Mouse (Mus musculus): ENCODE data around the gene Prdx6b.

Prdx6b gene

DNA sequence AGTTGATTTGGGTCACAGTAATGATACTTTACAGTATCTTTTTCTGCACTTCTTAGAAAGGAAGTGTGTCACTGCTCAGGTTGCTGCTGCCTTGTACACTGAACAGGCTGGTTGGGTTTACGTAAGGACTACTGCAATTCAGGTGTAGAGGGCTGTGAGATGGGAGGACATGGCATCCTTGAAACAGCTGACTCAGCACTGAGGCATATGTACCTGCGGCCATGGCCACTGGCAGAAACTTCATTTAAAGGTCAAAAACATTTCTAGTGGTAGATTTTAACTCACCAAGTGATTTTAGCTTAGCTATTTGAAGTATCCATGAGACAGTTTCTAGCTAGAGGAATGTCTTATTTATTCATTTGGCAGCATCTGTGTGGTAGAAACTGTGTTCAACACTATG lies 33.5 kb downstream of the Prdx6b start:
- no peak for DNase-seq (ENCODE audit: low read depth, low spot score)

DNA sequence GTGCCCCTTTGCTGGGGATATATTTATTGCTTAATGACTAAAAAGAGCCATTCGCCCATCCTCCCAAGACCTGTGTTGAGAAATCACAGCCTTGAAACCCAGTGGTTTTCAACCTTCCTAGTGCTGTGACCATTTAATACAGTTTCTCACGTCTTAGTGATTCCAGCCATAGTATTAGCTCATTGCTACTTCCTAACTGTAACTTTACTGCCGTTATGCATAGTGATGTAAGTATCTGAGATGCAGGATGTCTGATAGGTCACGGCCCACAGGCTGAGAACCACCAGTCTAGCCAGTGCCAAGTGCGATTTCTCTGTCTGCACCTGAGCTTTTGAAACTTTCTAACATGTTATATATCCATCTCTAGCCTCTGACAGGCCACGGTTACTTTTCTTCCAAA lies 35.0 kb downstream of the Prdx6b start:
- no peak for DNase-seq (ENCODE audit: low read depth, low spot score)

DNA sequence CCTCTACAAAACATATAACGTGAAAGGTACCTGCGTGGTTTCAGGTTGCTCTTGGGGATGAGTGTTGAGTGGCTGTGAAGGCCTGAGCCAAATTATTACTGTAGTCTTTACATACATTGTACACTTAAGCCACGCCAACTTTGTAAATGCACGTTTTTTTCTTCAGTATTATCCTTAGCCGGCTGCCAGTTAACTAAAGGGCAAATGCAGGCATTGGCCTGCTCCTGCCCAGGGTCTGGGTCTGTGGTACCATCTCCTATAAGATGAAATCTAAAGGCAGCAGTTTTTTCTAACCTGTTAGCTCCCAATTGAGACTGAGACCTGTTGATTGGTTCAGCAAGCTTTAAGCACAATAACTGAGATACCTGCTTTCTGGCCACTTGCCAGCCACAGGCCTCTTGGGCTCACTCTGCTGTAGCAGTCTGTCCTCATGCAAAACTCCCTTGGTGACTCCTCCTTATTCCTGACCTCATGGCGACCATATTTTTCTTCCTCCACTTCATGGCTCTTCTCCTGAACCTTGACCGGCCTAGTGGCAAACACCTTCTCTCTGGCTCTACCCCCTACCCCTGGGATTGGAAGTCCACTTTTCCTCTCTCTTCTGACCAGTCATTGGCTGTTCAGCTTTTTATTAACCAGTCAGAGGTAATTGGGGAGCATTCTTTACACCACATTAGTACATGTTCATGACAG lies 36.8 kb downstream of the Prdx6b start:
- DNase-seq (ENCODE audit: low read depth, low spot score): no peak

GRCm38 (mm10) chr2:80340537-80340936 lies 48.3 kb downstream of the Prdx6b start:
- DNase-seq (ENCODE audit: low read depth, low spot score): no peak

All from ES-CJ7 (cell line).